Mouse (Mus musculus) liver, adult (tissue): Measurements from ENCODE around the gene Slc30a2.

Source experiments
- GATA4 ChIP-seq: IDR thresholded peaks from 2 replicates; pipeline ENCODE4 v1.6.1; 2014; ENCODE audit warnings: mild to moderate bottlenecking, low read length; ENCODE audit not compliant: insufficient replicate concordance

Gene Slc30a2

DNA sequence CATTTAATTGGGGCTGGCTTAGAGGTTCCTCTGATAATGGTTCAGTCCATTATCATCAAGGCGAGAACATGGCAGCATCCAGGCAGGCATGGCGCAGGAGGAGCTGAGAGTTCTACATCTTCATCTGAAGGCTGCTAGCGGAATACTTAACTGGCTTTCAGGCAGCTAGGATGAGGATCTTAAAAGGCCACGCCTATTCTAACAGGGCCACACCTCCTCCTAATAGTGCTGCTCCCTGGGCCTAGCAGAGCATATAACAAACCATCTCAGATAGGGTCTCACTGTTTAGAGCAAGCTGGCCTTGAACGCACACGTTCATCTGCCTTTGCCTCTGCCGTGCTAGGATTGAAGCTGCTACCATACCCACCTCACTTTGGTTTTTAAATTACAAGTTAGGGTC, 6.8 kb downstream of the Slc30a2 start:
- no peak for TF ChIP-seq GATA4

DNA sequence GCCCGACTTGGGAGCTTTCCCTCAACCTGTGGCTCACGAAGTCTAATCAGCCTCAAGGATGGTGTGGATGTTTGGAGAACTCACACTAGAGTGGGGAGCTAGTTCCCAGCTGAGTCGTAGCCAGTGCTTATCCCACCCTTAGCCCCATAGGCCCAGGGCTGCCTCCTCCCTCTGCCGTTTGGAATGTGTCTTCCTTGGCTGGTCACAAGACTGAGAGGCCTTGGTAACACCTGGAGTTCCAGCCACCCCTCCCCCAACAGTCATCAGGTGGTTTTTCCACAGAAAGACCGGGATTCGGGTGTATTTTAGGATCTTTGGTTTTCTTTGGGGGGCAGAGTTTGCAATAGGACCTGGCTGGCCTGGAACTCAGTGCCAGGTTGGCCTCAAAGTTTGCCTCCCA, 7.7 kb downstream of the Slc30a2 start:
- TF ChIP-seq GATA4: no peak

DNA sequence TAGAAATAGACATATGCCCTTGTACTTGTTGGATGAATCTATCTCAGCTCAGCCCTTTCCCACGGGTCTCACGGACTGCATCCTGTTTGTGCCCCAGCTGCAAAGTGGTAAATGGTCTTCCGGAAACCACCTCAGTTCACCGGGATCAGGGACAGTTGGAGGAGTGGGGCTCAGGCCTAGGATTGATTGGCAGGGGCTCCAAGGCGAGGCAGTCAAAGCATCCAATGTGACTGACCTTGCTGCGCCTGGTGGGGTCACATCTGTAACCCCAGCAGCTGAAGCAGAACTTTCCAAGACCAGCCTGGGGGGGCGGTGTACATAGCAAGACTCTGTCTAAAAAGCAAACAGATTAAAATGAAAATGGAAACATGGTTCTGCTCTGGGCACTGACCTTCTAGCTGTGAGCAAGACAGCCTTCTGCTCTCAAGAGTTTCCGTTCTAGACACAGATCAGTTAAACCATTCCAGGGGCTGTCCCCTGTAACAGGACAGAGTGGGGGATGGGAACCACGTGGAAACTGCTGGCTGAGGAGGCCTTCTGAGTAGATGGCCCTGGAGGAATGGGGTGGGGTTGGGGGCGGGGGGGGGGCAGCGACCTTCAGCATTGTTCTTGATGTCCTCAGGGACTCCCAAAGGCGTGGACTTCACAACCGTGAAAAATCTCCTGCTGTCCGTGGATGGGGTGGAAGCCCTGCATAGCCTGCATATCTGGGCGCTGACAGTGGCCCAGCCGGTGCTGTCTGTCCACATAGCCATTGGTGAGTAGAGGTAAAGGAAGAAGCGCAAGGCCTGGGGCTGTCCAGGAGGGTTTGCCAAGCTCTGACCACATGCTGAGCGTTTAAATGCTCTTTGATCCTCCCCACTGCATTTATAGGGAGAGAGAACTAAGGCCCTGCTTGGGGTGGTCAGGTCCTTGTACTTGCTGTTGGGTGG, 8.6 kb downstream of the Slc30a2 start:
- no peak for TF ChIP-seq GATA4

DNA sequence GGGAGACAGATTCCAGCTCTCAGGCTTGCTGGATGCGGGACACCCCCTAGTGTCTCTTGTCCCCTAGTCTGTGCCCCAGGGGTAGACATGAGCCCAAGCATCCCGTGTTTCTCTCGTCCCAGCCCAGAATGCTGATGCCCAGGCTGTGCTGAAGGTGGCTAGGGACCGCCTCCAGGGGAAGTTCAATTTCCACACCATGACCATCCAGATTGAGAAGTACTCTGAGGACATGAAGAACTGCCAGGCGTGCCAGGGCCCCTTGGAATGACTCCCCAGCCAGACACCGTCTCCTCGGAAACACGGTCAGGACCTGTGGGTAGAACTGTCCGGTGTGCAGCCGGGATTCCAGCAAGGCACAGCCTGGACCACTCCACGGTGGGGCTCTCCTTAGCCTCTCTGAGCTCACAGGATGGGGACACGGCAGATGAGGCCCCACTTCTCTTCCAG, 9.3 kb downstream of the Slc30a2 start:
- no peak for TF ChIP-seq GATA4

DNA sequence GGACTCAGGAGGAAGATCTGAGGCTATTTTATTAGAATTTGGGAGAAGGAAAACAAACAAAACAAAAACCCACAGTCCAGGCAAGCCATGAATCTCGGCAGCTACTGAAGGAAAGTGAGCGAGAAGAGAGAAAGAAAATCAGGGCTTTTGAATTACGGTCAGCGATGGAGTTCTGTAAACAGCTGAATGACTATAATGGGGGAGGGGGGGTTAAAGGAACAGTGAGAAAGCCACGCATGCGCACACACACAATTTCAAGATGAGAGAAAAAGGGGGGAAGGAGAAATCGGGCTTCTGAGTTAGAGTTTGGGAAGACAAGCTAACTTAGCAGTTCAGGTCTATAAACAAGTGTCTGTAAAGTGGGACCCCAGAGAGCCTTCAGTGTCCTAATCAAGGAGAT, 9.9 kb downstream of the Slc30a2 start:
- TF ChIP-seq GATA4: no peak

DNA sequence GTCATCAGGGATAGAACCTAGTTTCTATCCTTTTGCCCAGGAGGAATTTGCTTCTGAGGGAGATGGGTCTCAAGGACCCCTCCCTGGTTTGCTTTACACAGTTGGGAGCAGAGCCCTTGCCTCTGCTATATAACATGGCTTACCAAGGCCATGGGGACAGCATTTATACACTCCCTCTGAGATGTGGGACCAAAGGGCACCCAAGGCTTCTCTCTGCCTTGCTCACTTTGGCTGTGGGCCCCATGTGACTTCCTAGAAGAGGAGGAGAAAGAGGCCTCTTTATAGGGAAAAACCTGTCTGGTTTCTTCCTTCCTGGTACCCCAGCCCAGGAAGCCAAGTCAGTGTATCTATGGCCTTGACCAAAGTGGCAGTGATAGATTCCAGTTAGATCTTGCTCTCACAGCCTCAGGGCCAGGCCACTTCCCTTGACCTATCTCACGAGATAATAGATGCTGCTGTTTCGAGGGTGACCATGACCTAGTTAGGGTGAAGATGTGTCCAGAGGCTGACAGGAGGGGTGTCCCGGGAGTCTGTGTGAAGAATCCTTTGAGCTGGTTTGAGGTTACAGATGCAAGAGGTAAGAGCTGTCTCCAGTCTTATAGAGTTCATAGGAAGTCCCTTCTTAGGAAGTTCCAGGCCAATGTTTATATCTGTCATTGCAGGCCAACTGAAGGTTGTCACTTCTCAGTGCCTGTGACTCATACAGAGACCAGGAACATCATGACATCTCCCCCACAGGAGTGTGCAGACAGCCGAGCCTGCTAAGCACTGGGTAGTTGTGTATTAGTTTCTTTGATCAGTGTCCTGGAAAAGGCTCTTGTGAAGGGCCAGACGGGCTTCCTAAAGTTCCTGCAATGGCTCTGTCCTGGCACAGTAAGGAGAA, 10.8 kb downstream of the Slc30a2 start:
- TF ChIP-seq GATA4: no peak

DNA sequence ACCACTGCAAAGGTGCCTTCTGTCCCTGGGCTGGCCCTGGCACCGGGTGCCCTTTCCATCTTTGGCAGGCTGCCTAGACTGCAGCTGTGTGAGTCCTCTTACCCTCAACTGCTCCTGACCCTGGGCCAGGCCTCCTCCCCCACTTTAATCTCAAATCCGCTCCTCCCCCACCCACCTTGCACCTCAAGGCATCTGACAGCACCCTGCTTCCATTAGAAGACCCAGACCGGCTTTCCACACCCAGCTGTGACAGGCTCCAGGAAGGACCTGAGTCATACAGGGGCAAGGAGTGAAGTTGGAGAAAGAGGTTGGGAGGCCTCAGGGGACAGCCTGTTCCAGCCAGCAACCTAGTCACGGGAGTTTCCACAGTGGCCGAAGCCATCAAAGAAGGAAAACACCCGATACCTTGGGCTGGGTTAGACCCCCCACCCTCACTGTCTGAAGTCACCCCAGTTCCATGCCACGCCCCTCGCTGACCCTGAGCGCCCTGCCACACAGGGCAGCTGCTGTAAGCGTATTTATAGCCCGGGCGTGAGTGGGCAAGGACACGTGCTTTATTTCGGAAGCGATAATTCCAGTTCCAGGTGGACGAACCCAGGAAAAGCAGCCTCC, 13.0 kb downstream of the Slc30a2 start:
- TF ChIP-seq GATA4: no peak

DNA sequence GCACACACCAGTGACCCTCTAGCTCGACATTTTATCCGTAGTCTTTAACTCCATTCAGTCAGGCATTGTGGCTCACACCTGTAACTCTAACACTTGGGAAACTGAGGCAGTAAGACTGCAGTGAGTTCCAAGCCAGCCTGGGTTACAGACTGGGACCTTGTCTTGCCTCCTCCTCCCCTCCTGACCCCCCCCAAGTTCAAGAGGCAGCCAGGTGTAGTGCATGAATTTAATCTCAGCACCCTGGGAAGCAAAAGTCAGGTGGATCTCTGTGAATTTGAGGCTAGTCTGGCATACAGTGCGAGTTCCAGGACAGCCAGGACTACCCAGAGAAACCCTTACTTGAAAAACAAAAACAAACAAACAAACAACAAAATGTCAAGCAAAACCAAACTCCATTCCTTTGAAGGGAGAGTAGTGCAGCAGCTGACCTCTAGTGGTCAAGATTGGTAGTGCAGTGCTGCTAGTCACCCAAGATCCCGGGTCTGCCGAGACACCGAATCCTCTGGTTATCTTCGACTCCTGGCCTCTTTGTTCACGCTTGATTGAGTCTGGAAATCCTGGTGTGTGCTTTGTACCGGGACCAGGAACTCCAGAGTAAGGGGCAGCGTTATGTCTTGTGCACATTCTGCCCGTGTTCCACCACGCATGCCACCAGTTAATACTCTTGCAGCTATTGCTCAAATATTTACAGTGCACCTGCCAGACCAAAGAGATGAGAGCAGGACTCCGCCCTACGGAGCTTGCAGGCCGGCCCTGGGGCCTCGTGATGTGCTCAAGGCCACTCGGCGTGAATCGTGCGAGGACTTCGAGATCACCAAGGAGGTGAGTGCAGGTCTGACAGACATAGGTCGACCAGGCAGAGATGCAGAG, 13.8 kb downstream of the Slc30a2 start:
- no peak for TF ChIP-seq GATA4

DNA sequence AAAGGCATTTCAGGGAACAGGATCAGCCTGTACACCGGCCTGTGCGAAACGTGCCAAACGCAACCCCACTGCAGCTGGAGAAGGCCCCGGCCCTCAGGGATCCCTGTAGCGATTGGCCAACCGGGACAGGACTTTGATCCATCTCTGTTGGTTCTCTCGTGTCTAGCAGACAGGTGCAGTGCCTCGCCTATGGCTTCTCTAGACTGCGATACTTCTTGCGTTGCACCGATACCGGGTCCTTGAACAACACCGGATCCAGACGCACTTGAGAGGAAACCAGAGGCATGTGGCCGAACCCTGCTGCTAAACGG, 14.4 kb downstream of the Slc30a2 start:
- TF ChIP-seq GATA4: no peak

DNA sequence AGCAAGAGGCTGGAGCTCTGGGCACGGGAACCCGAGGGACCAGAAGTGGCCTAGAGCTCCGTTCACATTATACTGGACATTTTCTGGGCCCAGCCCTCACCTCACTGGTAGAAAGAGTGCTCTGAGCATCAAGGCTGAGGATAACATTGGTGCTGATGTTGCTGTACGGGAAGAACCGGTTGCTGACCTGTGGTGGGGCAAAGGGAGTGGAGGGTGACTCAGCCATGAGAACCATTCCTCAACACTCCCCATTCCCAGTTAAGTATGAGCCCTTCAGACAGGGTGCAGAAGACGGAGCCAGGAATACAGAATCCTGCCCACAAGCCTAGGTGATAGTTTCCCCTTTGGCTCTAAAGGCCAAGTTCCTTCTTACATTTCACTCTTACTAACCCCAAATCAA, 16.7 kb downstream of the Slc30a2 start:
- no peak for TF ChIP-seq GATA4

DNA sequence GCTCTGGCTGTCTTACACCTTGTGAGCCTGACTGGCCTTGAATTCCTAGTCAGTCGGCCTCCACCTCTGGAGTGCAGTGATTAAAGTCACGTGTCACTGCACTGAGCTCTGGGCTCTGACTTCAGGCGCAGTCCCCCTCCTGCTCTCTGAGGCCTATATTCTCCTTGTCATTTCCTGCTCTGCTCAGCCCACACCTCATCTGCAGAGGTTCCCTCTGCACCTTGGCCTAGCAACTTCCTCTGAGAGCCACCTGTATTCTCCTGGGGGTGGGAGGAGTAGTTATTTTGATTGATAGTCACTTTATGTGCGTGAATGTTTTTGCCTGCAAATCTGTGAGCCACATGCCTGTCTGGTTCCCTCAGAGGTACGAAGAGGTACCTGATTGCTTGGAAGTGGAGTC, 18.2 kb downstream of the Slc30a2 start:
- no peak for TF ChIP-seq GATA4

DNA sequence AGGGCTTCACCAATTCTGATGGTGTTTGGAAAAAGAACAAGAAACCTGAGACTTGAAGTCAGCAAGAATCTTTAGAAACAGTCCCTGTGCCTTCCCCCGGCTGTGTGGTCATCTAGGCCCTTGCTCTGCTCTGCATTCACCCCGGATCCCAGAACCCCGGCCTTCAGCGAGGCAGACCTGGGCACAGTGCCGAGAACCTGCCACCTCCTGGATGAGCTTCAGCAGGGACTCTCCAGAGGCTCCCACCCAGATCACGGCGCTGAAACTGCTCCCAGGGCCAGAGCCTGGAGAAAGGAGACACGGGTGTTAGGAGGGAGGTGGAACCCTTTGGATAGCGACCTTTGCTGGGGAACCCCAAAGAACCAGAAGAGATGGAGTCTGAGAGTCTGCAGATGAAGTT, 19.1 kb downstream of the Slc30a2 start:
- TF ChIP-seq GATA4: no peak

DNA sequence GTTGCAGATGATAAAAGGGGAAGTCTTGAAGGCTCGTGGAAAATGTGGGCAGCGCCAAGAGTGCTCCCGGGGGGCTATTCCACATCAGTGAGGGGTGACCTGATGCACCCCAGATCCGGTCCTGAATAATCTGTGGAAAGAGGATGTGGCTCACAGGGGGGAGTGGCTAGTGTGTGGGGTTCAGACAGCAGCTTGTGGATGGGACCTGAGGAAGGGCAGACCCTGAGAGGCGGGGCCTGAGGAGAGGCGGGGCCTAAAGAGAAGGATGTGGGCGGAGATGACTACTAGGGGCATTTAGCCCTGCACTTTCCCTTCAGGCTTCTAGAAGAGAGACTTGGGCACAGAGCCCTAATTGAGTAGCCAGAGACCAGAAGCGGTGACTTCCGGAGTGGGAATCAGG, 19.6 kb downstream of the Slc30a2 start:
- no peak for TF ChIP-seq GATA4

DNA sequence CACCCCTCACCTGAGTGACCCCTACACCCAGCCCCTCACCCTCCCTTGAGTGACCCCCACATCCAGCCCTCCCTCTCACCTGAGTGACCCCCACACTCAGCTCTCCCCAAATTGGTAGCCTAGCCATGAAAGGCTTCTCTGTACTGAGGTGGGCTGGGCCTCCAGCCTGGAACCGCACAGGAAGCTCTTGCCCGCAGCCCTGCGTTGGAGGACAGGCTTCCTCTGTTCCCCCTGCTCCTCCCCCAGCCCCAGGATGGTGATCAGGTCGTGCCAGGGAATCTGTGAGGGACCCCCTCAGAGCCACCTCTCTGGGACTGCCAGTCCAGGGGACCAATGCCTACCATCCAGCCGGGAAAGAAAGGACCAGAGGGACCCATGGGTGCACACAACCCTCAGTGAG, 22.3 kb downstream of the Slc30a2 start:
- TF ChIP-seq GATA4: no peak
